Mouse (Mus musculus): ENCODE data around the gene F3. TPM values are rescaled to one million over a fixed set of nuclear protein-coding genes. Genes with fewer than 3 reads are reported as not detected.
"Not testable (repeated sequence)": the region's sequence is repeated elsewhere in the genome, so short reads cannot be mapped to it uniquely, and the experiment has no call there.

The F3 gene
- polyA plus RNA-seq, 1 experiment from 2014 or later, result 49.3 TPM

DNA sequence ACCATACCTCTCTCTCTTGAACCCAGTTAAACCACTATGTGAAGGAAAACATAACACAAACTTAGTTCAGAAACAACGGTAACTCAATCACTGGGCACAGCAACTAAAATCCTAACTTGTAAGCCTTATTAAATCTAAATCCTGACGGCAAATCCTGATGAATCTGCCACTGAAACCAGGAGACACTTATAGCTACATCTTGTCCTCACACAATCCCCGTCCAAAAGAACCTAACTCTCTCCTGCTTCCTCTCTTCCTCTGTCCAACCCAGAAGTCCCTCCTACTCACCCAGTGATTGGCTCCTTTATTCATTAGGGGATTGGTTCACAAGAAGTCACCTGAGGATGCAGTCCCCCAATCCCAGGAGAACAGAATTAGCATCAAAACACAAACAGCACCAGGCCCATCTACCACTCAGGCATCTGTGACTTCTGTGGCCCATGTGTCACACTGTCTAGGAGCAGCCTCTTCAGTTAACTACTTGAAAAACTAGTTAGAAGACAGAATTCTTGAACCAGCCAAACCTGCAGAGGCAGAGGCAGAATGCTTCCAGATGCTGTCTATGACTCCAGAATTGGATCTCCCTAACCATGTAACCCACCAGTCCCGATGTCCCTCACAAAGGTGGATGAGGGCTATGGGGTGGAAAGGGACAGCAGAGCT is 18.0 kb downstream of the F3 start:
- ATAC-seq (ENCODE audit: insufficient number of reproducible peaks, low FRiP score, low TSS enrichment, low read depth); H3K4me3 ChIP-seq (replicated peaks); H3K4me2 ChIP-seq (replicated peaks); H3K27me3 ChIP-seq; H3K27ac ChIP-seq (replicated peaks); H3K4me1 ChIP-seq; H3K9me3 ChIP-seq (replicated peaks); H3K36me3 ChIP-seq; H3K9ac ChIP-seq: not testable (repeated sequence)
- 78% methylated on average over 4 of the region's 4 CpGs for WGBS

DNA sequence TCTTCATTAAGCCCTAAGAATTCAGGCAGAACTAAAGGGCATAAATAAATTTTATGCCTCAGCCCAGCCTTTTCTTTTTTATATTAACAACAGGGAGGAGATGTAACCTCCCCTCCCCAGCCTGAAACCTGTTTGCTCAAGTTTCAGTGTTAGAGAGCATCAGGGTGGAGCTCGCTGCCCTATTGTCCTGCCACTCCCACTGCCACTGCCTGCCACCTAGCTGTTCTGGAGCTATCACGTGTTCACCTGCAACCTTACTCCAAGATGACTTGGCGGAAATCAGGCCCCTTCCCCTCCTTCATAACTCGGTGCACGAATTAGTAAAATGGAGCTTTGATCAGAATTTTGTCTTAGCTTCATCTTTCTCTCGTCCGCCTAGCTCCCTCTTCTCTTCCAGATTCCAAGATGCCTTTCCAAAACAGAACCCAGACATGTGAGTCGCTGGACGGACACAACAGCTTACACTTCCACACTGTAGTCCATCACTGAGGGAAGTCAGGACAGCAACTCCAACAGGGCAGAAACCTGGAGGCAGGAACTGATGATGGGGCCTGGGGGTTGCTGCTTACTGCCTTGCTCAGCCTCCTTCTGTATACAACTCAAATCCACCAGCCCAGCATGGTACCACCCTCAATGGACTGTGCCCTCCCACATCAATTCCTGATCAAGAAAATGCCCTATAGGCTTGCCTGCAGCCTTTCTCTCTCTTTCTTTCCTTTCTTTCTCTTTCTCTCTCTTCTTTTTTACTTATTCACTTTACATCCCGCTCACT is 31.2 kb downstream of the F3 start:
- not testable (repeated sequence) for H3K9me3 ChIP-seq (replicated peaks); H3K9ac ChIP-seq; ATAC-seq (ENCODE audit: insufficient number of reproducible peaks, low FRiP score, low TSS enrichment, low read depth); H3K27me3 ChIP-seq; H3K27ac ChIP-seq (replicated peaks); H3K36me3 ChIP-seq; H3K4me2 ChIP-seq (replicated peaks); H3K4me3 ChIP-seq (replicated peaks); H3K4me1 ChIP-seq
- 68% methylated on average over 10 of the region's 10 CpGs for WGBS

DNA sequence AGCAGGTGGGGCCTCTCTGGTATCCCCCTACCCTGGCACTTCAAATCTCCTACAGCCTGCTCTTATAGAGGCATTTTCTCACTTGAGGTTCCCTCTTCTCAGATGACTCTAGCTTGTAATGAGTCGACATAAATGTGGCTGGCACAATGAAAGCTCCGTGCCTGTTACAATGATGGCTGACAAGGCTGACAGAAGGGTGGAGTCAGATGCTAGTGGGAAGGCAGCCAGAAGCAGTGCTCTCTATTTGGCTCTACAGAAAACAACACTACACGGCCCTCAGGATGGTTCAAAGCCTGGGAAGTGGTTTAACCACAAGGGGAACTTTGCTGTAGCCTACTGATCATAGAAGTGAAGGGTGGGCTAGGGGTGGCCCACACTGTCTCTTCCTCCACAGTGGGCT is 31.8 kb downstream of the F3 start:
- Histone ChIP-seq H3K4me3 (replicated peaks) (no peak overlapping the region), H3K27me3 (no peaks in the 10 kb centered on the region), H3K9ac (no peak overlapping the region), H3K4me1 (peaks cover 5% of the 10 kb centered on the region; the same call in 1 of the 2 replicates), H3K4me2 (replicated peaks) (no peak overlapping the region), H3K9me3 (replicated peaks) (no peaks in the 10 kb centered on the region), H3K36me3 (0 out of 2 replicates have a peak, but pooled peaks cover 9% of the 10 kb centered on the region), H3K27ac (replicated peaks) (no peak overlapping the region; the same call in 1 of the 2 replicates)
- ATAC-seq (ENCODE audit: insufficient number of reproducible peaks, low FRiP score, low TSS enrichment, low read depth), result peak; percentile 60; the same call in 1 of the 2 replicates
- 19% methylated on average over 3 of the region's 3 CpGs for WGBS

DNA sequence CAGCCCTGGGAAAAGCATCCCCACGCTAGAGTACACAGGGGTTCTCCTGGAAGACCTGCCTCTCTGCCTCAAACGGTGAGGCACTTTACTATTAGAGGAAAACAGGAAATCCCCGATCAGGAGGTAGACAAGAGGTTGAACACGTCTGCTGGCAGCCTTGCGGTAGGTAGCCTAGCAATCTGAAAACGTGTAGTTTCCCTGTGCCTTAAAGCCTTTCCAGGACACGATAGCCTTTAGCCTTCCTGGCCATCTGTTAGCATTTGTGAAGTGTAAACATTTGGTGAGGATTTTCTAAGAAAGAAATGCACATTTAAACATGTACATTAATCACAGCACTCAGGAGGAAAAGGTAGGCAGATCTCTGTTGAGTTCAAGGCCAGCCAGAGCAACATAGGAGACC is 35.0 kb downstream of the F3 start:
- Histone ChIP-seq H3K27me3 (no peaks in the 10 kb centered on the region), H3K4me3 (replicated peaks) (no peak overlapping the region), H3K9ac (no peak overlapping the region), H3K9me3 (replicated peaks) (no peaks in the 10 kb centered on the region), H3K36me3 (peaks cover 15% of the 10 kb centered on the region; the same call in 1 of the 2 replicates), H3K4me2 (replicated peaks) (no peak overlapping the region), H3K27ac (replicated peaks) (no peak overlapping the region), H3K4me1 (peaks cover 5% of the 10 kb centered on the region; the same call in 1 of the 2 replicates)
- ATAC-seq (ENCODE audit: insufficient number of reproducible peaks, low FRiP score, low TSS enrichment, low read depth), result no peak
- 55% methylated on average over 7 of the region's 7 CpGs for WGBS

DNA sequence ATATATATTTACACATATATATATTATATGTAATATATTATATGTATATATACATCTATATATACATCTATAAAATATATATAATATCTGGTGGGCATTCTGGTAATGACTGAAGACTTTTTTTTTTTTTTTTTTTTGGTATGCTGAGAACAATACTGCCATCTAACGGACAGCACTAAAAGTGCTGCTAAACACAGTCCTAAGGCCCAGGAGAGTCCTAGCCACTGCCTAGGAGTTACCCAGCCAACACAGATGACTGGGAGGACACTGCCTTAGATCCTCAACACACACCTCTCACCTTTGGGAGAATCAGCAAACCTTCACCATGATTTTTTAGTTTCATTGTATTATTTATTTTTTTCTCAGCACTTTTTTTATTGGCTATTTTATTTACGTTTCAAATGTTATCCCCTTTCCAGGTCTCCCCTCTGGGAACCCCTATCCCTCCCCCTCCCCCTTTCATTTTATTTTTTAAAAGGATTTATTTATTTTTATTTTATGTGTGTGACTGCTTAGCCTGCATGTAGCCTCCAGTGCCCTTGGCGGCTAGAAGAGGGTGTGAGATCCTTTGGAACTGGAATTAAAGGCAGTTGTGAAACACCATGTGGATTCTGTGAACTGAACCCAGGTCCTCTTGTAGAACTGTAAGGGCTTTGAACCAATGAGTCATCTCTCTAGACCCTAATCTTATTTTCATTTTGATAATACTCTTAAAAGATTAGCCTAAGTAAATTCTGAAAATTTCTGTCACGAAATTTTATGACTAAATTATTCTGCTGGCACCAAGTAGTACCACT is 38.9 kb downstream of the F3 start:
- Histone ChIP-seq H3K36me3 (peaks cover 45% of the 10 kb centered on the region), H3K9ac (no peak overlapping the region), H3K4me1 (no peaks in the 10 kb centered on the region), H3K4me2 (replicated peaks) (no peak overlapping the region), H3K4me3 (replicated peaks) (no peak overlapping the region), H3K27me3 (no peaks in the 10 kb centered on the region), H3K27ac (replicated peaks) (no peak overlapping the region), H3K9me3 (replicated peaks) (no peaks in the 10 kb centered on the region)
- 65% methylated on average over 4 of the region's 4 CpGs for WGBS
- ATAC-seq (ENCODE audit: insufficient number of reproducible peaks, low FRiP score, low TSS enrichment, low read depth), result no peak

DNA sequence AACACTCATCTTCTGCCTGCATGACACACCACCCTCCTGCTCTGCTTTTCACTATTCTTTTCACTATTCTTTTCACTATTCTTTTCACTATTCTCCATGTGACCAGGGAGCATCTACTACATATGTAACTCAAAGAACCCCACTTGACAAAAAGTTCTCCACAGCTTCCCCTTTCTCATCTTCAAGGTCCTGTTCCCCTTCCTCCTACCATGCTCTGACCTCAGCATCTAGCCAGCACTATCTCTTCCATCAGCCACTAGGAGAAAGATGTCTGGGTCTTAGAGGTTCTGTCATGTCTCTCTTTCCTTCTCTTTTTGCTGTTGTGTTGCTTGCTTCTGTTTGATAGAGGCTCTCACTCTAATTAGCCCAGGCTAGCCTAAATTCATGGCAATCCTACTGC is 42.7 kb downstream of the F3 start:
- no peaks in the 10 kb centered on the region for H3K4me1 ChIP-seq
- H3K27ac ChIP-seq (replicated peaks), result no peak overlapping the region
- no peak overlapping the region for H3K9ac ChIP-seq
- peaks cover 66% of the 10 kb centered on the region for H3K36me3 ChIP-seq
- H3K4me2 ChIP-seq (replicated peaks), result no peak overlapping the region
- H3K4me3 ChIP-seq (replicated peaks), result no peak overlapping the region
- ATAC-seq (ENCODE audit: insufficient number of reproducible peaks, low FRiP score, low TSS enrichment, low read depth), result no peak
- H3K9me3 ChIP-seq (replicated peaks), result no peaks in the 10 kb centered on the region
- H3K27me3 ChIP-seq, result no peaks in the 10 kb centered on the region

DNA sequence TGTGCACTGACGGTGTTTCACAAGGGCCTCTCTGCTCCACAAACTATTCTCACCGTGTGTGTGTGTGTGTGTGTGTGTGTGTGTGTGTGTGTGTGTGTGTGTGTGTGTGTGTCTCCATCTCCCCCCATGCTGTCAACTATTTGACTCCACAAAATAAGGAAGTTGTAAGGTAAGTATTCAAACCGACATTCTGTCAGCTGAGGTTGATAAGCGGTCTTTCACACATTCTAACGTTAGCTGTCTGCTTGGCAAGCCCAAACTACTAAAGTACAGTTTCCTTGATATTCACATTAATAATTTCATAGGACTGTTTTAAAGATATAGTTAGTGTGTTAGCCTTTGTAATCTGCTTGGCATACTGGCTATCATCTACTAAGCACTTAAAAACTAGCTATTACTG is 43.5 kb downstream of the F3 start:
- Histone ChIP-seq H3K27ac (replicated peaks) (no peak overlapping the region), H3K9me3 (replicated peaks) (no peaks in the 10 kb centered on the region), H3K27me3 (no peaks in the 10 kb centered on the region), H3K4me1 (no peaks in the 10 kb centered on the region), H3K36me3 (peaks cover 68% of the 10 kb centered on the region), H3K9ac (no peak overlapping the region), H3K4me3 (replicated peaks) (no peak overlapping the region), H3K4me2 (replicated peaks) (no peak overlapping the region)
- ATAC-seq (ENCODE audit: insufficient number of reproducible peaks, low FRiP score, low TSS enrichment, low read depth), result no peak
- WGBS, result 85% methylated on average over 5 of the region's 5 CpGs

DNA sequence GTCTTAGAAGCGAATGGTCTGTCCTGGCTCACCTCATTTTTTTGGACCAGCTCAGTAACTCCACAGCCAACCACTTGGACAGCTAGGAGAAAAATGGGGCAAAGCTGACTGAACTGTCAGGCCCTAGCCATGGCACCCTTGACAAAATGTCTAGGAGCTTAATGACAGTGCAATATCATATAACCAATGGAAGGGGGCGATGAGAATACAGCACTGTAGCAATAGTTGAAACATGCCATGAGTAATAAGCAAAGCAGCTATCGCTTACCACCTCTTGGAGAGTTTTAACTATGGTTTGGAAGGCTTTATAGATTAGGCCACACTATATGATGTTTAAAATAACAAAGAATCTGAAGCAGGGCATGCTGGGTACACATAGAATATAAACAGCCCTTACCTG is 45.4 kb downstream of the F3 start:
- Histone ChIP-seq H3K4me3 (replicated peaks) (no peak overlapping the region), H3K9me3 (replicated peaks) (no peaks in the 10 kb centered on the region), H3K4me1 (no peaks in the 10 kb centered on the region), H3K4me2 (replicated peaks) (no peak overlapping the region), H3K27me3 (no peaks in the 10 kb centered on the region), H3K36me3 (peaks cover 69% of the 10 kb centered on the region), H3K27ac (replicated peaks) (no peak overlapping the region), H3K9ac (no peak overlapping the region)
- WGBS, result 89% methylated on average over 3 of the region's 3 CpGs
- no peak for ATAC-seq (ENCODE audit: insufficient number of reproducible peaks, low FRiP score, low TSS enrichment, low read depth)

DNA sequence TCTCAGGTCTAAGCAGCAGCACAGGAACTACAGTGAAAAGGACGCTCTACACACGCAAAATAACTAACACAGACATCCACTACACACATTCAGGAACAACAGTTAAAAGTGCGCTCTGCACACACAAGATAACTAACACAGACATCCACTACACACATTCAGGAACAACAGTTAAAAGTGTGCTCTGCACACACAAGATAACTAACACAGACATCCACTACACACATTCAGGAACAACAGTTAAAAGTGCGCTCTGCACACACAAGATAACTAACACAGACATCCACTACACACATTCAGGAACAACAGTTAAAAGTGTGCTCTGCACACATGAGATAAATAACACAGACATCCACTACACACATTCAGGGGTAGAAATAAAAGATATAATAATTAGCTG is 50.0 kb downstream of the F3 start:
- H3K36me3 ChIP-seq, result peaks cover 50% of the 10 kb centered on the region
- 97% methylated on average over 4 of the region's 4 CpGs for WGBS

DNA sequence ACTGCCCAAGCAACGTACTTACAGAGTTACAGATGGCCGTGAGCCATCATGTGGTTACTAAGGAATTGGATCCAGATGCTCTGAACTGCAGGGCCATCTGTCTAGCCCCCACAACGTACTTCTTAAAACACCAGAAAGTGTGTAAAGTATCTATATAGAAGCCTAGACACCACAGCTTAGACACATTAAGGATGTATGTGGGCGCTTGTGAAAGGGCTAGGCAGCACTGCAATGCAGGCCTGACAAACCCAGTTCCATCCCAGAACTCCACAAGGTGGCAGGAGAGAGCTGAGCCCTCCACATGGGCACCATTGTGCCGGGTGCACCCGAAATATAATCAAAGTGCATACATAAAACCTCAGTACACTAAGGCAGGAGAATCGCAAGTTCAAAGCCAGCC is 54.6 kb downstream of the F3 start:
- Histone ChIP-seq H3K9me3 (replicated peaks) (no peaks in the 10 kb centered on the region), H3K27ac (replicated peaks) (peak overlapping the region; percentile 24; the same call in 1 of the 2 replicates), H3K4me1 (peaks cover 12% of the 10 kb centered on the region; the same call in 1 of the 2 replicates), H3K36me3 (peaks cover 19% of the 10 kb centered on the region), H3K9ac (no peak overlapping the region), H3K27me3 (no peaks in the 10 kb centered on the region), H3K4me3 (replicated peaks) (no peak overlapping the region), H3K4me2 (replicated peaks) (no peak overlapping the region)
- peak; percentile 88 for ATAC-seq (ENCODE audit: insufficient number of reproducible peaks, low FRiP score, low TSS enrichment, low read depth)
- WGBS, result 27% methylated on average over 7 of the region's 7 CpGs

More for the DNA sequence above, 50.0 kb downstream of the F3 start:
- H3K4me1 ChIP-seq; H3K9me3 ChIP-seq (replicated peaks); H3K27ac ChIP-seq (replicated peaks); H3K9ac ChIP-seq; ATAC-seq (ENCODE audit: insufficient number of reproducible peaks, low FRiP score, low TSS enrichment, low read depth); H3K4me3 ChIP-seq (replicated peaks); H3K27me3 ChIP-seq; H3K4me2 ChIP-seq (replicated peaks): not testable (repeated sequence)

DNA sequence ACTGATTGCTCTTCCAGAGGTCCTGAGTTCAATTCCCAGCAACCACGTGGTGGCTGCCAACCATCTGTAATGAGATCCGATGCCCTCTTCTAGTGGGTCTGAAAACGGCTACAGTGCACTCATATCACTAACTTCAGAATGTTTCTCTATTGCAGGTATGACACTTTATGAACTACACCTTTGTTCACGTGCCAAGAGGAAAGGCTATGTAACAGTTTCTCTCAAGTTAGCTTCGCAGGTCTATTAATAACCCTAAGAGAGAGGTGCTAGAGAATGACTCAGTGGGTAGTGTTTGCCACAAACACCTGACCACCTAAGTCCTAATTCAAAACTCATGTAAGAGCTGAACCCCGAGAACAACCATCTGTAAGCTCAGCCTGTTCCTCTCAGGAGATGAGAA is 59.7 kb downstream of the F3 start:
- Histone ChIP-seq H3K4me3 (replicated peaks) (no peak overlapping the region), H3K9ac (no peak overlapping the region), H3K27ac (replicated peaks) (no peak overlapping the region), H3K27me3 (no peaks in the 10 kb centered on the region), H3K4me2 (replicated peaks) (no peak overlapping the region), H3K4me1 (peaks cover 6% of the 10 kb centered on the region; the same call in 1 of the 2 replicates), H3K9me3 (replicated peaks) (no peaks in the 10 kb centered on the region), H3K36me3 (0 out of 2 replicates have a peak, but pooled peaks cover 8% of the 10 kb centered on the region)
- 82% methylated on average over 6 of the region's 6 CpGs for WGBS
- ATAC-seq (ENCODE audit: insufficient number of reproducible peaks, low FRiP score, low TSS enrichment, low read depth), result no peak

All from embryonic facial prominence, embryonic 15.5 days (tissue).